Comparison of ENCODE assay signal across 7 mouse cellular contexts in the genomic region with DNA sequence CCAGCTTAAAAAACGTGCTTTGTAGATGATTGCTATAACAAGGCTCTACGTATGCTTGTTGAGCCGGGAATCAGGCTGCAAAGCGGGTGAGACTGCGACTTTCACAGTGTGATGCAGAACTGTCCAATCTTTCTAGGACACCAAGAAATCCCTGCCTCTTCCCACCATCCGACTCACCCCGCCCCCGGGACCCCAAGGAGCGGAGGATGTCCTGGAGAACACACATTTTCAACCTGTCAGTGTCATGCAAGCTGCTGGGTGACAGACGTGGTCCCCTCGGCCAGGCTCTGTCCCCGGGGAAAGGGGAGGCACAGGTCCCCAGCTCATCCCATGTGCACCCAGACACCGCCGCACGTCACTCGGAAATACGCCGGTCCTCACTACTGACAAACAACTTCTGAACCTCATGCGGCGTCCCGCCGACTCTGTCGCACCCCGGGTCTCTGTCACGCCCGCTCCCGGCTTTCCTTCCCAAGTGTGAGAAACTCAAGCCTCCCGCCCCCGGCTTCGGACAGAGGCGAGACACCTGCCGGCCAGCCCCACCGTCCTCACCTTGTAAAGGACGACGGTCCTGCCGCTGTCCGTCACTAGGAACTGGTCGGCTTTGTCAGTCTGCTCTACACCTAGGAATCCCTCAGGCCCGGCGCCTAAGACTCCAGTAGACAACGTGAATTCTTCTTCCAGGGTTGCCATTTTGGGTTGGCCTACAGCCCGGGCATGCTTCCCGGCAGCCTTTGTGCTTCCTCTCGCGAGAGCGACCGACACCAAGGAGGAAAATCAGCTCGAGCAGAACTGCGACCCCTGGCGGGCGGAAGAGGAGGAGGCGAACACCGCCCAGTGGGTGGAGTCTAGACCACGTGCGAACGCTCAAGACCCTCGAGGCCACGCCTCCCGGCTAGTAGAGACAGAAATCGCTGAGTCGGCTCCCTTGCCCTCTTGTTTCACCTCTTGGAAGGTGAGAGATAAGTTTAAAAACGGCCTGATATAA. TPM values are rescaled to one million over a fixed set of nuclear protein-coding genes. Genes with fewer than 3 reads are reported as not detected.
DNase-seq lines count a peak whose midpoint lies in the region; ATAC-seq lines count a peak whose summit lies in the region.

A gene (minus strand): TSS at position 817 of the 988 bp plus-strand sequence.

- no peaks in the 10 kb centered on the region for H3K27me3 ChIP-seq in intestine, embryonic 16.5 days (replicated peaks; ENCODE audit: control insufficient read depth, insufficient read depth, low read length)
- no peaks in the 10 kb centered on the region for H3K27me3 ChIP-seq in midbrain, embryonic 11.5 days (ENCODE audit: control insufficient read depth, insufficient read depth, low read length)

- H3K4me2 ChIP-seq in intestine, embryonic 16.5 days (ENCODE audit: low read depth, low read length), result peak within 1 kb of the TSS; percentile 79
- peak within 1 kb of the TSS; percentile 87 for H3K4me2 ChIP-seq in midbrain, embryonic 11.5 days

- ATAC-seq in intestine, embryonic 16.5 days, result peak; percentile 94
- ATAC-seq in midbrain, embryonic 11.5 days (ENCODE audit: low FRiP score), result peak; percentile 94

- under 1% methylated on average over 62 of the region's 62 CpGs for WGBS in intestine, embryonic 16.5 days
- WGBS in midbrain, embryonic 11.5 days, result under 1% methylated on average over 61 of the region's 62 CpGs

- H3K27ac ChIP-seq in intestine, embryonic 16.5 days (ENCODE audit: low read length), result peak within 1 kb of the TSS; percentile 60; the same call in 1 of the 2 replicates
- no peak within 1 kb of the TSS; the same call in 1 of the 2 replicates for H3K27ac ChIP-seq in midbrain, embryonic 11.5 days (ENCODE audit: low read depth, low read length)

- intact Hi-C loops in left cerebral cortex, postnatal 36 days (cut with DNase I), result loop anchor here (1.0 kb wide), 1 partner anchor 290 kb away; a partner anchor contains a TSS

- DNase-seq in adrenal gland, adult 8-10 months, result peak; percentile 98
- DNase-seq in embryo, embryonic 9.5 days (ENCODE audit: extremely low spot score), result peak; percentile 98
- peak; percentile 97 to 99 for DNase-seq in gastrocnemius, postnatal 4 days (ENCODE audit: low spot score in 2 of 2)
- peak; percentile 97 to 99 for DNase-seq in left cerebral cortex, postnatal 36 days (ENCODE audit: low spot score in 2 of 2)
- peak; percentile 99 for DNase-seq in midbrain, embryonic 11.5 days (ENCODE audit: low spot score, missing footprints)
- peak; percentile 98 for DNase-seq in skeletal muscle tissue, adult 2 months (ENCODE audit: low read depth, low spot score)

- peaks cover 3% of the 10 kb centered on the region; the same call in 1 of the 2 replicates for H3K36me3 ChIP-seq in intestine, embryonic 16.5 days (ENCODE audit: control insufficient read depth, insufficient read depth, low read length)
- peaks cover 5% of the 10 kb centered on the region; the same call in 1 of the 2 replicates for H3K36me3 ChIP-seq in midbrain, embryonic 11.5 days (ENCODE audit: control insufficient read depth, insufficient read depth, low read length)

- peaks cover 3% of the 10 kb centered on the region; the same call in 1 of the 2 replicates for H3K4me1 ChIP-seq in intestine, embryonic 16.5 days (ENCODE audit: control insufficient read depth, insufficient read depth, low read length)
- peaks cover 6% of the 10 kb centered on the region; the same call in 1 of the 2 replicates for H3K4me1 ChIP-seq in midbrain, embryonic 11.5 days (ENCODE audit: control insufficient read depth, insufficient read depth, low read length)

- peak within 1 kb of the TSS; percentile 92 for H3K9ac ChIP-seq in intestine, embryonic 16.5 days (ENCODE audit: low read depth, low read length)
- peak within 1 kb of the TSS; percentile 96 for H3K9ac ChIP-seq in midbrain, embryonic 11.5 days (ENCODE audit: low read length)

- no peaks in the 10 kb centered on the region for H3K9me3 ChIP-seq in intestine, embryonic 16.5 days (ENCODE audit: control insufficient read depth, low read length)
- no peaks in the 10 kb centered on the region for H3K9me3 ChIP-seq in midbrain, embryonic 11.5 days (ENCODE audit: control insufficient read depth, low read length)

- peak within 1 kb of the TSS; percentile 84 for H3K4me3 ChIP-seq in intestine, embryonic 16.5 days (ENCODE audit: low read length)
- H3K4me3 ChIP-seq in midbrain, embryonic 11.5 days (ENCODE audit: low read depth, low read length), result peak within 1 kb of the TSS; percentile 89

RNA-seq across cellular contexts. Expression of the gene that starts here (rescaled TPM):
- total RNA-seq in adrenal gland, adult 8-10 months (2022), result 10 to 100 TPM; 24.8 to 31.0 (median 28.6) TPM
- 10 to 100 TPM; 19.2 to 21.4 TPM for total RNA-seq in gastrocnemius, postnatal 4 days (2021)
- 36.9 and 43.0 TPM in 2 replicates for polyA plus RNA-seq in intestine, embryonic 16.5 days (2015; fragmentation: Nextera tagmentation; extraction: Ambion mirVana)
- 10 to 100 TPM; 22.9 to 27.6 TPM for total RNA-seq in left cerebral cortex, postnatal 36 days (2021)
- 68.3 and 76.1 TPM in 2 replicates for polyA plus RNA-seq in midbrain, embryonic 11.5 days (2014; fragmentation: Nextera tagmentation; extraction: Ambion mirVana)
